Mouse (Mus musculus): ENCODE results near the gene Fbxo6. TPM values are rescaled to one million over a fixed set of nuclear protein-coding genes. Genes with fewer than 3 reads are reported as not detected.

Fbxo6 gene
- polyA plus RNA-seq, 1 experiment from 2014 or later = 17.1 TPM

GRCm38 (mm10) chr4:148159544-148160435 is 7.8 kb upstream of the Fbxo6 start:
- Histone ChIP-seq H3K36me3 (peaks cover 31% of the 10 kb centered on the region), H3K4me2 (replicated peaks) (peak overlapping the region; percentile 92), H3K9ac (replicated peaks) (peak overlapping the region; percentile 87), H3K4me1 (peaks cover 36% of the 10 kb centered on the region), H3K4me3 (peak overlapping the region; percentile 74), H3K9me3 (no peaks in the 10 kb centered on the region), H3K27ac (replicated peaks) (peak overlapping the region; percentile 92), H3K27me3 (peaks cover 46% of the 10 kb centered on the region)
- WGBS = under 1% methylated on average over 47 of the region's 55 CpGs
- peak; percentile 93 for ATAC-seq (ENCODE audit: low FRiP score, low read depth)

- Histone ChIP-seq H3K4me2 (replicated peaks) (peak overlapping the region; percentile 92), H3K27me3 (peaks cover 35% of the 10 kb centered on the region), H3K4me3 (peak overlapping the region; percentile 74), H3K27ac (replicated peaks) (peak overlapping the region; percentile 92), H3K36me3 (peaks cover 39% of the 10 kb centered on the region), H3K9me3 (no peaks in the 10 kb centered on the region), H3K4me1 (peaks cover 25% of the 10 kb centered on the region), H3K9ac (replicated peaks) (peak overlapping the region; percentile 87)
- WGBS = 23% methylated on average over 27 of the region's 27 CpGs
- 0 out of 2 replicates have a peak, but pooled peaks have one; percentile 1 for ATAC-seq (ENCODE audit: low FRiP score, low read depth)
Observed at GRCm38 (mm10) chr4:148158436-148159348, 6.8 kb upstream of the Fbxo6 start.

DNA sequence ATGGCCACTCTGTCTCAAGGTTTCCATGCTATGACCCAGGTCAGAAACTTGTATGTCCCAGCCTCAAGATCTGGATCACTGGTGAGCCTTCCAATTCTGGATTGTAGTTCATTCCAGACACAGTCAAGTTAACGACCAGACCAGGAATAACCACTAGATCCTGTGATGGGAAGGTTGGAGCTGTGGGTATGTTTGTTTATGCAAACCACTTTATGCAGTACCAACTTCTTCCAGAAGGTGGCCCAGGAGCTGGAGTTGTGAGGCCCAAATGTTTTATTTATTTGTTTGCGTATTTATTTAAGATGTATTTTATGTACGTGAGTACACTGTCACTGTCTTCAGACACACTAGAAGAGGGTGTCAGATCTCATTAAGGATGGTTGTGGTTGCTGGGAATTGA is 3.0 kb upstream of the Fbxo6 start:
- Histone ChIP-seq H3K36me3 (peaks cover 47% of the 10 kb centered on the region), H3K9me3 (no peaks in the 10 kb centered on the region), H3K27ac (replicated peaks) (no peak overlapping the region), H3K4me1 (peaks cover 19% of the 10 kb centered on the region), H3K9ac (replicated peaks) (no peak overlapping the region), H3K4me2 (replicated peaks) (no peak overlapping the region), H3K27me3 (no peaks in the 10 kb centered on the region), H3K4me3 (no peak overlapping the region)
- ATAC-seq (ENCODE audit: low FRiP score, low read depth) = no peak
- WGBS = 64% methylated on average over 3 of the region's 3 CpGs

- no peaks in the 10 kb centered on the region for H3K9me3 ChIP-seq
Observed at GRCm38 (mm10) chr4:148154006-148154405, 2.1 kb upstream of the Fbxo6 start.

DNA sequence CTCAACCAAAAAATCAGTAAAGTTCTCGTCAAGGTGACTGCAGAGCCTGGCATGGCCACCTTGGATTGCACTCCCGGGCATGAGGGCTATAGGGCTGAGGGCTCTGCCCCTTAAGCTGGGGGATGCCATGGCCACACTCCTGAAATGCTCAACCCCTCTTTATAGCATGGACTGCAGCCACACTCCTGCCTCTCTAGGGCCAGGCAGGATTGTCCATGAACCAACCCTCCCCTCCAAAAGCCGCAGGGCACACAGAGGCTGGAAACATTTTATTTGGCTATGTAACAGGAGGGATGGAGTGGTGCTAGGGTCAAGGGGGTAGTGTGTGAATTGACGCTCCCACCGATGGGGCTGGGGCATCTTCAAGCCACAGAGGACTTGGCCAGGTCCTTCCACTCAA is 607 bp upstream of the Fbxo6 start:
- WGBS = 82% methylated on average over 5 of the region's 5 CpGs
- H3K9me3 ChIP-seq = no peaks in the 10 kb centered on the region
- H3K27ac ChIP-seq (replicated peaks) = peak overlapping the region; percentile 91
- H3K9ac ChIP-seq (replicated peaks) = no peak overlapping the region
- no peak overlapping the region for H3K4me3 ChIP-seq
- H3K36me3 ChIP-seq = peaks cover 41% of the 10 kb centered on the region
- ATAC-seq (ENCODE audit: low FRiP score, low read depth) = no peak
- peaks cover 6% of the 10 kb centered on the region for H3K4me1 ChIP-seq
- H3K27me3 ChIP-seq = no peaks in the 10 kb centered on the region
- no peak overlapping the region for H3K4me2 ChIP-seq (replicated peaks)

More at GRCm38 (mm10) chr4:148154006-148154405, 2.1 kb upstream of the Fbxo6 start:
- Histone ChIP-seq H3K27me3 (no peaks in the 10 kb centered on the region), H3K36me3 (peaks cover 47% of the 10 kb centered on the region), H3K4me3 (no peak overlapping the region), H3K4me1 (peaks cover 19% of the 10 kb centered on the region), H3K27ac (replicated peaks) (no peak overlapping the region), H3K4me2 (replicated peaks) (no peak overlapping the region), H3K9ac (replicated peaks) (no peak overlapping the region)
- ATAC-seq (ENCODE audit: low FRiP score, low read depth) = no peak
- WGBS = 92% methylated on average over 4 of the region's 4 CpGs

DNA sequence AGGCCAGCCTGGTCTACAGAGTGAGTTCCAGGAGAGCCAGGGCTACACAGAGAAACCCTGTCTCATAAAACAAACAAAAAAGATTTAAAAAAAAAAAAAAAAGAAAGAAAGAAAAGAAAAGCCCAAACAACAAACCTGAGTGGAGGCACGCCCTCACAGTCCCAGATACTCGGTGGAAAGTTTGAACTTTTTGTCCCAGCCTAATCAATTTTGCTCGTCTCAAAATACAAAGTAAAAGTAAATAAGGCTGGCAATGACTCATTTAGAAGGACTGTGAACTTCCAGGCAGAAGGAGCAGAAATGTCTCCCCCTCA is 1.0 kb downstream of the Fbxo6 start:
- peak overlapping the region; percentile 91 for H3K27ac ChIP-seq (replicated peaks)
- H3K9ac ChIP-seq (replicated peaks) = peak overlapping the region; percentile 72
- peaks cover 6% of the 10 kb centered on the region for H3K4me1 ChIP-seq
- no peaks in the 10 kb centered on the region for H3K9me3 ChIP-seq
- H3K36me3 ChIP-seq = peaks cover 38% of the 10 kb centered on the region
- H3K4me3 ChIP-seq = peak overlapping the region; percentile 59
- H3K4me2 ChIP-seq (replicated peaks) = peak overlapping the region; percentile 94
- no peak for ATAC-seq (ENCODE audit: low FRiP score, low read depth)
- 61% methylated on average over 3 of the region's 3 CpGs for WGBS
- no peaks in the 10 kb centered on the region for H3K27me3 ChIP-seq

DNA sequence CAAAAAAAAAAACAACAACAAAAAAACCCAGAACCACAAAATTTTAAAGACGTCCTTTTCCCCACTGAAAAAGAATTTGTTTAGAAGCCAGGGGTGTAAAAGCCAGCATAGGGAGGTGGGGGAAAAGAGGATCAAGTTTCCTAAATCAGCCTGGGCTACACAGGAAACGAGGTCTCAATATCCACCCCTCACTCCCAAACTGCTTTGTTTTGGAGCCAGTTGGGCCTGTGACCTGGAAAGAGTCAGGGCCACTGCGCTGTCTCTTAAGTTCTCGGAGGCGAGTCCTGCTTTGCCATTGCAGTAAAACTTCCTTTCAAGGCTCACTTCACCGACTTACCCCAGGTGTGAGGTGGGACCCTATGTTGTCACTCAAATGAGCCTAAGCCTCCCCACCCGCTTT is 1.7 kb downstream of the Fbxo6 start:
- ATAC-seq (ENCODE audit: low FRiP score, low read depth) = no peak
- Histone ChIP-seq H3K4me1 (peaks cover 6% of the 10 kb centered on the region), H3K9me3 (no peaks in the 10 kb centered on the region), H3K27me3 (no peaks in the 10 kb centered on the region), H3K9ac (replicated peaks) (no peak overlapping the region), H3K4me2 (replicated peaks) (no peak overlapping the region), H3K27ac (replicated peaks) (no peak overlapping the region), H3K4me3 (no peak overlapping the region), H3K36me3 (peaks cover 38% of the 10 kb centered on the region)
- 67% methylated on average over 7 of the region's 7 CpGs for WGBS

- Histone ChIP-seq H3K9ac (replicated peaks) (no peak overlapping the region), H3K9me3 (no peaks in the 10 kb centered on the region), H3K4me1 (peaks cover 6% of the 10 kb centered on the region), H3K4me3 (no peak overlapping the region), H3K4me2 (replicated peaks) (no peak overlapping the region), H3K27ac (replicated peaks) (no peak overlapping the region), H3K36me3 (peaks cover 40% of the 10 kb centered on the region), H3K27me3 (no peaks in the 10 kb centered on the region)
- no peak for ATAC-seq (ENCODE audit: low FRiP score, low read depth)
- 81% methylated on average over 12 of the region's 12 CpGs for WGBS
Observed at GRCm38 (mm10) chr4:148149540-148149939, 2.4 kb downstream of the Fbxo6 start.

DNA sequence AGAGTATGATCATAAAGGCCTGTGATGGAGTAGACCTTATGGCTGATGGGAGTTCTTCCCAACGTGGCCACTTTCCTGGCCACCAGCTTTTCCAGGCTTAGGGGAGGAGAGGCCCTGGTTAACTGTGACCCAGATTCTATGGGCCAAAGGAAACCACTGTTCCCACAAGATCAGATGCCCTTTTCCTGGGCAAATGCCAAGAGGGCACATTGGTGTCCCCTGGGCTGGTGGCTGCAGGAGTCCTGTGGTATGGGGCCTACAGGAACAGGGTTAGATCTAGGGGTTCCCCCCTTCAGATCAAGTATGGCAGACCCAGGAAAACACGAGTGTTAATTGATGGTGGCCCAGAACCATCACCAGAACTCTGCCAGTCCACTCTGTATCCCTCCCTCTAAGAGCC is 4.2 kb downstream of the Fbxo6 start:
- no peak overlapping the region for H3K27ac ChIP-seq (replicated peaks)
- 82% methylated on average over 2 of the region's 2 CpGs for WGBS
- no peak overlapping the region for H3K4me2 ChIP-seq (replicated peaks)
- H3K27me3 ChIP-seq = no peaks in the 10 kb centered on the region
- no peak for ATAC-seq (ENCODE audit: low FRiP score, low read depth)
- peaks cover 35% of the 10 kb centered on the region for H3K36me3 ChIP-seq
- peaks cover 6% of the 10 kb centered on the region for H3K4me1 ChIP-seq
- no peak overlapping the region for H3K4me3 ChIP-seq
- no peak overlapping the region for H3K9ac ChIP-seq (replicated peaks)
- no peaks in the 10 kb centered on the region for H3K9me3 ChIP-seq

DNA sequence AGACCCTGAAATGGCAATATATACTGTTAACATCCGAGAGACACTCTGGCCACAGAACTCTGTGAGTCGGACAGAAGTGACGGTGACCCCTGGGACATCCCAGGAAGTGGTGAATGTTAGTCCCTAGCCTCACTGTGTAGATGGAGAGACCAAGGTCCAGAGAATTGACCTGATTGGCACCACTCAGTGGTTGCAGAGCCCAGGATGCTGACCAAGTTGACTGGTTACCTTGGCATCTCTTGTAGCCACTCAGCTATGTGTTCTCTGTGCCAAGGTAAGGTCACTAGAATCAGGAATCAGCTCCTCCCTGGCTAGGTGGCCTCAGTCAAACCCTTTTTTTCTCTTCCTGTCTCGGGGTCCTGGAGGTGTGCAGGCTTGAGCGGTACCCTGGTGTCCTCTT is 8.2 kb downstream of the Fbxo6 start:
- no peak overlapping the region for H3K27ac ChIP-seq (replicated peaks)
- ATAC-seq (ENCODE audit: low FRiP score, low read depth) = no peak
- H3K36me3 ChIP-seq = peaks cover 35% of the 10 kb centered on the region

DNA sequence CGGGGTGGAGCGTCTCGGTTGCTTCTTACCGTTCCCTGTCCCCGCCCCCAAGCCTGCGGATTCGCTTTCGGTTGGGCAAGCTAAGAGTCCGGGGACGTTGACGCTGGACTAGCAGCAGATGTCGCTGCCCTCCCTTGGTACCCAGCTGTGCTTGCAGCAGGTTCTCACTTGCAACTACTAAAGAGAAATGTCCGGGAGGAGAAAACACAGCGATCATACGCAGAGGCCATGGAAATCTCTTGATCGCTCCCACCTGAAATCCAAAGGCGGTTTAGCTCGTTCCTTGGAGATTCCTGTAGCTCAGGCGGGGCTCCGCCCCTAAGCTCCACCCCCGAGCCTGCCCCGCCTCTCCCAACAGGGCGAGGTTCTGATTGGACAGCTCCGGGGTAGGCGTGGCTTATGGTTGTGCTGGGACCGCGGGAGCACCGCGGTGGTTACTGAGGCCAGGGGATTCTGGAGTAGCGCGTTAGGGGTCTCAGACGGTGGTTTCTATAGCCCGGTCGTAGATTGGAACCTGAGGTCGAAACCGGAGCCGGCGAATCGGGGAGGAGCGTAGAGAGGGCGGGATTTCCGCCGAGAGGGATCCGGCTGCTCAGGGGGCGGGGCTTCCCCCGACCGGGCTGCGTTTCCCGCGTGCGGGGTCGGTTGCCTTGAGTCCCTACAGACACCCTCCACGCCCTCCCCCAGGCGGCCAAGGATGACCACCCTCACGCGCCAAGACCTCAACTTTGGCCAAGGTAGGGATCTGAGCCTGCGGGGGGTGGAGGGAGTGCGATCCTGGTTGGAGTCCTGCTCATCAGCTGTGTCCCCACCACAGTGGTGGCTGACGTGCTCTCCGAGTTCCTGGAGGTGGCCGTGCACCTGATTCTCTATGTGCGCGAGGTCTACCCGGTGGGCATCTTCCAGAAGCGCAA is 11.6 kb downstream of the Fbxo6 start:
- H3K9me3 ChIP-seq = no peaks in the 10 kb centered on the region
- peak; percentile 94 for ATAC-seq (ENCODE audit: low FRiP score, low read depth)
- peak overlapping the region; percentile 86 for H3K27ac ChIP-seq (replicated peaks)
- peaks cover 24% of the 10 kb centered on the region for H3K27me3 ChIP-seq
- peaks cover 16% of the 10 kb centered on the region for H3K36me3 ChIP-seq
- WGBS = under 1% methylated on average over 65 of the region's 65 CpGs
- peak overlapping the region; percentile 63 for H3K9ac ChIP-seq (replicated peaks)
- peak overlapping the region; percentile 85 for H3K4me2 ChIP-seq (replicated peaks)
- peaks cover 23% of the 10 kb centered on the region for H3K4me1 ChIP-seq
- peak overlapping the region; percentile 50 for H3K4me3 ChIP-seq

More for the DNA sequence above, 8.2 kb downstream of the Fbxo6 start:
- Histone ChIP-seq H3K9ac (replicated peaks) (no peak overlapping the region), H3K4me2 (replicated peaks) (no peak overlapping the region), H3K9me3 (no peaks in the 10 kb centered on the region), H3K4me3 (no peak overlapping the region), H3K4me1 (peaks cover 15% of the 10 kb centered on the region), H3K27me3 (peaks cover 6% of the 10 kb centered on the region)
- WGBS = 97% methylated on average over 5 of the region's 5 CpGs
